9 mouse cellular contexts compared by ENCODE assay signal in genomic region chr11:106267871-106268270, GRCm38 (mm10). TPM values are rescaled to one million over a fixed set of nuclear protein-coding genes. Genes with fewer than 3 reads are reported as not detected.
DNase-seq lines count a peak whose midpoint lies in the region; ATAC-seq and TF ChIP-seq lines count a peak whose summit lies in the region.
"Had no signal": no experiment of that assay in that cellular context is flagged by ENCODE, and none has a peak within 500 bp of the region (broad histone marks: within the 10 kb centered on the region; RNA-seq: fewer than 3 reads in every experiment).

No protein-coding gene starts in this region.

- H3K4me2 ChIP-seq in hindbrain, embryonic 14.5 days (replicated peaks), result peak overlapping the region; percentile 13
- peak overlapping the region; percentile 45 for H3K4me2 ChIP-seq in neural tube, embryonic 12.5 days (replicated peaks)

- 46% methylated on average over 5 of the region's 5 CpGs for WGBS in hindbrain, embryonic 14.5 days
- WGBS in neural tube, embryonic 12.5 days, result 53% methylated on average over 5 of the region's 5 CpGs

- H3K9me3 ChIP-seq in hindbrain, embryonic 14.5 days (ENCODE audit: control insufficient read depth, low read length), result no peaks in the 10 kb centered on the region
- no peaks in the 10 kb centered on the region for H3K9me3 ChIP-seq in neural tube, embryonic 12.5 days

- no peak overlapping the region for H3K9ac ChIP-seq in hindbrain, embryonic 14.5 days
- 0 out of 2 replicates have a peak overlapping the region, but pooled peaks have one; percentile 38 for H3K9ac ChIP-seq in neural tube, embryonic 12.5 days

- H3K4me3 ChIP-seq in left cerebral cortex, adult 2 months, result no peak overlapping the region
- no peak overlapping the region for H3K4me3 ChIP-seq in hindbrain, embryonic 14.5 days (replicated peaks; ENCODE audit: low read length)
- no peak overlapping the region for H3K4me3 ChIP-seq in neural tube, embryonic 12.5 days

- peaks cover 42% of the 10 kb centered on the region for H3K36me3 ChIP-seq in hindbrain, embryonic 14.5 days (replicated peaks; ENCODE audit: control insufficient read depth, insufficient read depth)
- peaks cover 45% of the 10 kb centered on the region for H3K36me3 ChIP-seq in neural tube, embryonic 12.5 days

- DNase-seq in left cerebral cortex, adult 2 months (ENCODE audit: extremely low spot score in 1 of 2, low spot score in 2 of 2), result no peak
- no peak for DNase-seq in left cerebral cortex, postnatal 25 days (ENCODE audit: low spot score in 2 of 2)
- DNase-seq in cerebellum, postnatal 36 days, result peak; percentile 72 to 76
- DNase-seq in hindbrain, embryonic 14.5 days (ENCODE audit: low spot score), result no peak
- DNase-seq in layer of hippocampus, adult 9-11 months, result no peak
- no peak for DNase-seq in gastrocnemius, postnatal 14 days

- H3K4me1 ChIP-seq in hindbrain, embryonic 14.5 days (replicated peaks; ENCODE audit: control insufficient read depth, insufficient read depth, low read length), result peaks cover 29% of the 10 kb centered on the region
- H3K4me1 ChIP-seq in neural tube, embryonic 12.5 days, result peaks cover 43% of the 10 kb centered on the region

- H3K27ac ChIP-seq in left cerebral cortex, adult 2 months, result peak overlapping the region; percentile 77
- peak overlapping the region; percentile 71 for H3K27ac ChIP-seq in hindbrain, embryonic 14.5 days
- peak overlapping the region; percentile 69 for H3K27ac ChIP-seq in neural tube, embryonic 12.5 days

- intact Hi-C loops in left cerebral cortex, adult 2 months (cut with DNase I), result no loop called here
- intact Hi-C loops in left cerebral cortex, postnatal 25 days (cut with DNase I), result no loop called here
- intact Hi-C loops in gastrocnemius, postnatal 14 days (cut with DNase I; ENCODE audit: low total_unique reads), result no loop called here

- H3K27me3 ChIP-seq in hindbrain, embryonic 14.5 days (ENCODE audit: control insufficient read depth, insufficient read depth, low read length), result no peaks in the 10 kb centered on the region
- H3K27me3 ChIP-seq in neural tube, embryonic 12.5 days (replicated peaks), result no peaks in the 10 kb centered on the region
- H3K27me3 ChIP-seq: Patski had no signal

- ATAC-seq in hindbrain, embryonic 14.5 days (ENCODE audit: low FRiP score), result no peak
- no peak for ATAC-seq in neural tube, embryonic 12.5 days (ENCODE audit: low FRiP score, low read depth)
- ATAC-seq in inflammation-experienced regulatory T-cells, adult 6 months, result no peak
- ATAC-seq: Patski had no signal

- TF ChIP-seq CTCF in left cerebral cortex, adult 2 months (IDR thresholded peaks at IDR 0.05), result no peak

RNA-seq across cellular contexts. Expression of gene Smarcd2, which starts 4.9 kb away (rescaled TPM):
- 10 to 100 TPM; 16.5 to 18.8 TPM for total RNA-seq in left cerebral cortex, adult 2 months (2021)
- 10 to 100 TPM; 13.2 to 15.8 TPM for total RNA-seq in left cerebral cortex, postnatal 25 days (2021)
- 12.8 and 16.8 TPM in 2 replicates for polyA plus RNA-seq in hindbrain, embryonic 14.5 days (2014; fragmentation: Nextera tagmentation; extraction: Ambion mirVana)
- 38.4 and 40.7 TPM in 2 replicates for polyA plus RNA-seq in neural tube, embryonic 12.5 days (2016; fragmentation: Nextera tagmentation; extraction: Ambion mirVana)
- 10 to 100 TPM; 16.2 to 24.9 (median 23.1) TPM for polyA plus RNA-seq in inflammation-experienced regulatory T-cells, adult 6 months (2017; shearing (Covaris generic))
- total RNA-seq in gastrocnemius, postnatal 14 days (2021), result 10 to 100 TPM; 20.3 to 22.6 TPM

RNA-seq across cellular contexts. Expression of gene Tcam1, which starts 8.6 kb away (rescaled TPM):
- total RNA-seq in left cerebral cortex, adult 2 months (2021), result not detected
- total RNA-seq in left cerebral cortex, postnatal 25 days (2021), result under 1 TPM; 0.18 to 0.34 TPM
- 0.08 and 0.43 TPM in 2 replicates for polyA plus RNA-seq in hindbrain, embryonic 14.5 days (2014; fragmentation: Nextera tagmentation; extraction: Ambion mirVana)
- polyA plus RNA-seq in neural tube, embryonic 12.5 days (2016; fragmentation: Nextera tagmentation; extraction: Ambion mirVana), result 0.10 and 0.19 TPM in 2 replicates
- polyA plus RNA-seq in inflammation-experienced regulatory T-cells, adult 6 months (2017; shearing (Covaris generic)), result under 1 TPM in 2 of 3 experiments, not detected in 1; 0.09 to 0.14 TPM
- under 1 TPM; 0.07 to 0.12 TPM for total RNA-seq in gastrocnemius, postnatal 14 days (2021)

RNA-seq across cellular contexts. Expression of gene Psmc5, which starts 11.9 kb away (rescaled TPM):
- total RNA-seq in left cerebral cortex, adult 2 months (2021), result 100 to 1,000 TPM; 187 to 209 TPM
- total RNA-seq in left cerebral cortex, postnatal 25 days (2021), result 100 to 1,000 TPM; 177 to 191 TPM
- 282 and 287 TPM in 2 replicates for polyA plus RNA-seq in hindbrain, embryonic 14.5 days (2014; fragmentation: Nextera tagmentation; extraction: Ambion mirVana)
- 358 and 381 TPM in 2 replicates for polyA plus RNA-seq in neural tube, embryonic 12.5 days (2016; fragmentation: Nextera tagmentation; extraction: Ambion mirVana)
- polyA plus RNA-seq in inflammation-experienced regulatory T-cells, adult 6 months (2017; shearing (Covaris generic)), result 100 to 1,000 TPM; 145 to 157 (median 154) TPM
- 100 to 1,000 TPM; 133 to 137 TPM for total RNA-seq in gastrocnemius, postnatal 14 days (2021)

RNA-seq across cellular contexts. Expression of gene Ftsj3, which starts 12.0 kb away (rescaled TPM):
- total RNA-seq in left cerebral cortex, adult 2 months (2021), result 10 to 100 TPM; 30.1 to 31.1 TPM
- 10 to 100 TPM; 28.6 to 29.3 TPM for total RNA-seq in left cerebral cortex, postnatal 25 days (2021)
- 31.4 and 31.9 TPM in 2 replicates for polyA plus RNA-seq in hindbrain, embryonic 14.5 days (2014; fragmentation: Nextera tagmentation; extraction: Ambion mirVana)
- polyA plus RNA-seq in neural tube, embryonic 12.5 days (2016; fragmentation: Nextera tagmentation; extraction: Ambion mirVana), result 52.3 TPM in 2 replicates
- 10 to 100 TPM; 31.7 to 66.8 (median 55.9) TPM for polyA plus RNA-seq in inflammation-experienced regulatory T-cells, adult 6 months (2017; shearing (Covaris generic))
- total RNA-seq in gastrocnemius, postnatal 14 days (2021), result 10 to 100 TPM; 22.0 to 25.0 TPM

RNA-seq across cellular contexts. Expression of gene Gh, which starts 33.8 kb away (rescaled TPM):
- total RNA-seq in left cerebral cortex, adult 2 months (2021), result not detected
- not detected for total RNA-seq in left cerebral cortex, postnatal 25 days (2021)
- polyA plus RNA-seq in hindbrain, embryonic 14.5 days (2014; fragmentation: Nextera tagmentation; extraction: Ambion mirVana), result not detected in 2 replicates
- polyA plus RNA-seq in neural tube, embryonic 12.5 days (2016; fragmentation: Nextera tagmentation; extraction: Ambion mirVana), result not detected in 2 replicates
- polyA plus RNA-seq in inflammation-experienced regulatory T-cells, adult 6 months (2017; shearing (Covaris generic)), result not detected
- not detected for total RNA-seq in gastrocnemius, postnatal 14 days (2021)
- polyA plus RNA-seq: Patski had no signal

Comparison
In these comparisons a context has a peak if more than half of its experiments do, and no peak if none do; other contexts are left out.
1. DNase-seq: peak in cerebellum, postnatal 36 days (2 of 2); none in left cerebral cortex, adult 2 months (0 of 2), left cerebral cortex, postnatal 25 days (0 of 2), hindbrain, embryonic 14.5 days (single experiment), layer of hippocampus, adult 9-11 months (single experiment) and gastrocnemius, postnatal 14 days (single experiment).
2. Peak in every context shown above with its lines, with median percentiles within 50 percentile points of each other: H3K27ac ChIP-seq.